Mouse (Mus musculus): ENCODE measurements around the gene Pygm. TPM values are rescaled to one million over a fixed set of nuclear protein-coding genes. Genes with fewer than 3 reads are reported as not detected.
A peak's percentile ranks its signal among the peaks of the same experiment; 100 is the strongest.

Pygm gene
- total RNA-seq, 2 experiments from 2014 or later, result 5,552 to 6,904 TPM

GRCm38 (mm10) chr19:6408749-6409148 is 24.6 kb downstream of the Pygm start:
- DNase-seq, result no peak

GRCm38 (mm10) chr19:6409176-6409575 is 25.0 kb downstream of the Pygm start:
- DNase-seq, result no peak

- DNase-seq, result no peak
Observed at GRCm38 (mm10) chr19:6409936-6410335, 25.7 kb downstream of the Pygm start.

DNA sequence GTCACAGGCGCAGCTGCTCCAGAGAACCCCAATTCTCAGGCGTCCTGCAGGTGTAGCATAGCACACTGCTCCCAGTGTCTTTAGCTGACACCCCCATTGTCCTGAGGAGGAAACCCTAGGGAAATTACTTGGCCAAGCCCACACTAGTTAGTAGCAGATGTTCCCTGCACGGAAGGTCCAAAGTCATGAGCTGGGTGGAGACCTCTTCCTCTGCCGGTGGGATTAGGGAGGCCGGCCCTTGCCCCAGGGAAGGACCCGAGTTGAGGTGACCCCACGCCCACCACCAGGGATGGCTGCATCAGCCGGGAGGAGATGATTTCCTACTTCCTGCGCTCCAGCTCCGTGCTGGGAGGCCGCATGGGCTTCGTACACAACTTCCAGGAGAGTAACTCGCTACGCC is 28.6 kb downstream of the Pygm start:
- DNase-seq, result no peak

- DNase-seq, result no peak
Observed at GRCm38 (mm10) chr19:6415454-6415853, 31.3 kb downstream of the Pygm start.

DNA sequence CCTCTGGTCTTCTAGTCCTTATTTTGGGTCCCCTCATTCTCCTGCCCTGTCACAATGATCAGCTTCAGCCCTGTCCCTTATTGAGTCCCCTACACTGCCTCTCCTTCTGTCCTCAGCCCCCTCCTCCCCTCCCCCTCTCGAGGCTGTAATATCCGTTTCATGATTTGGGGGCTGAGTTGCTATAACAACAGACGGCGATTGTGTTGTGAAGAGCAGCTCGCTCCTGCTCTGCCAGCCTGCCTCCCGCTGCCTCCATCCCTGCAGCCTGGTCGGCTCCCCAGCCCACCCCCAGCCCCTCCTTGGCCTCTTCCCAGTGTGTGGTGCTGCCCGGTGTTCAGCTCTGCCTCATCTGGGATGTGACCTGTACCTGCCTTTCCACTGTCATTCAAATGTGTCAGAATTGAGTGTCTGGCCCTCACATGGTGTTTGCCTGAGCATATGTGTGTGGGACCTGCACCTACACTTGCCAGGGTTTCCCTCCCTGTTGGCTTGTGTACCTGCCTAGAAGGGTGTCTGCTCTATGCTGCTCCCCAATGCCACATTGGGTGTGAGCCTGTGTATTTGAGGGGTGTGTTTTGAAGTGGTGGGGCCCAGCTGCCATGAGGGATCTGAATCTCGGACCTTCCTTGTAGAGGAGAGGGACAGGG is 32.0 kb downstream of the Pygm start:
- no peak for DNase-seq

- no peak for DNase-seq
Observed at GRCm38 (mm10) chr19:6416894-6417761, 32.9 kb downstream of the Pygm start.

GRCm38 (mm10) chr19:6418233-6418879 is 34.2 kb downstream of the Pygm start, which contains the start of gene Nrxn2:
Nrxn2 (plus strand) TSS chr19:6418731.
- peak; percentile 84 for DNase-seq

DNA sequence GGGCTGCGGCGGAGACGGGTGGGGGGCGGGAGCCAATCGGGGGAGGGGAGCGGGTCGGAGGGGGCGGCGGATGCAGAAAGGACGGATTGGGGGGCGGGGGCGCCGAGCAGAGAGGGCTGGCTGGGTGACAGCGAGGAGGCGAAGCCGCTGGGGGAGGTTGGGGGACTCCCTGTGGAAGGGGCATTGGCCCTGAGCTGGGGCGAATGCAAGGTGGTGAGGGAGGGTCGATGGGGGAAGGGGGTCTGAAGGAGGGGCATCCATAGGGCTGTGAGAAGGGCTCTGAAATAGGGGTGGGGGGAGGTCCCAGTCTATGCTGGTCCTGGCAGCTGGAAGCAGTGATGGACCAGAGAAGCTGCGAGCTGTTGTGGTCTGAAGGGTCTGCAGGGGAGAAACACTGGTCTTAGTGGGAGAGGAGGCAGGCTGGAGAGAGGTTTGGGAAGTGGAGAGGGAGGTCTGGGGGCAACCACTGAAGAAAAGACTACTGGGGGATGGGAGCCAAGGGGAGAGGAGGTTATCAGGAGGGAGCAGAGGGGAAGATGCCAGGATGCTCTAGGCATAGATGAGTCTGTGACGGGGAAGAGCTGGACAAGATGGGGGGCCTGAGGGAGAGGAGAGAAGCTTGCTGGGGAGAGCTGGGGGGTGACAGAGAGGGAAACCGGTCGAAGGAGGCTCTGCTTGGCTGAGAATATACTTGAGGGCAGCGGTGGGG is 34.9 kb downstream of the Pygm start:
- DNase-seq, result no peak

DNA sequence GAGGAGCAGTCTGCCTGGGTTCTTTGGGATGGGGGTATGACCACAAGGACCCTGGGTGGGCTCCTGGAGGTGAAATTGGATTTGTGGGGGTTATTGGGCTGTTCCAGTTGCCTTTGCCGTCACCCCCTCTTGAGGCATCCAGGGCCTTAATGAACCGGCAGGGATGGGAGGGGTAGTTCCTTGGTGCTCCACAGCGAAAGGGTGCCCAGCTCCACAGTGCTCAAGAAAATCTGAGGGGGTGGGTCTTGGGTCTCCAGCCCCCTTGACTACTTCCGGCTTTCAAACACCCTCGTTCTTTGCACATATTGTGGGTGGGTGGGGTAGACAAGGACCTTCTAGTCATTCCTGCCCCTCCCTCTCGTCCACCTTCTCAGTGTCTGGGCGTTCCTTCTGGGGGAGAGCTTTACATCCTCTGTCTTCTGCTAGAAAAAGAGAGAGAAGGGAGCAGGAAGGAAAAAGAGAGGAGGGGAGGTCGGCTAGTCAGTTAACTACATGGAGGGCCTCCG is 35.7 kb downstream of the Pygm start:
- no peak for DNase-seq

GRCm38 (mm10) chr19:6420481-6421210 is 36.4 kb downstream of the Pygm start:
- DNase-seq, result no peak

DNA sequence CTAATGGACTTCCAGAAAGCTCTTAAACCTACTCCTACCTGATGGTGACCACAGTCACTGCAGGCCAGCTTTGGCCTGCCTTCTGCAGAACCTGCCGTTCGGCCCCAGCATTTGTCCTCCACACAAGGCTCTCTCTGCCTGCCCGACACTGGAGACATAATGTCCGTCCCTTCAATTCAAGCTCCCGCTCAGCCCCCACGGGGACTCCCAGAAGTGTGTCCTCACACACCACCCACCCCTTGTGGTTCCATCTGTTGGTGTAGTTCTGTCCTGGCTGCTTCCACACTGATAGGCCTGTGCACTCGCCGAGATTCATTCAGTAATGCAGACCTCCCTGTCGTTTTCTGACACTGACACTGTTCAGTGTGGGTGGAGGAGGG is 37.0 kb downstream of the Pygm start:
- DNase-seq, result no peak

- no peak for DNase-seq
Observed at GRCm38 (mm10) chr19:6422014-6422413, 37.8 kb downstream of the Pygm start.

DNA sequence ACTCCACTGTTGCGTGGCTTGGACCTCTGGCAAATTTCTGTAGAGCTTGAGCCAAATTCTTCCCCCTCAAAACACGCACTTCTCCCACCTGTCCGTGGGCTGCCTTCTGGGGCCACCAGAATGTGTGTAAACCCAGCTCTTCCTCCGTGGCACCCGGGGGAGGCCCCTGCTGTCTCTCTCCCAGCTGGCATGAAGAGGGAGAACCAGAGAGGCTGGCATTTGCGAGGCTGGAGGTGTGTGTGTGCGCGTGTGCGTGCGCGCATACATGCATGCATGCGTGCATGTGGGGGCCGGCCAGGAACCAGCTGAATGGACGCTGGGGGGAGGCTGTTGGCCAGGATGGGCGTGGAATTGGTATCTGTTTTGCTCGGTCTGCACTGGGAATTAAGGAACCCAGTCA is 39.0 kb downstream of the Pygm start:
- DNase-seq, result no peak

- no peak for DNase-seq
Observed at GRCm38 (mm10) chr19:6424137-6424881, 40.1 kb downstream of the Pygm start.

DNA sequence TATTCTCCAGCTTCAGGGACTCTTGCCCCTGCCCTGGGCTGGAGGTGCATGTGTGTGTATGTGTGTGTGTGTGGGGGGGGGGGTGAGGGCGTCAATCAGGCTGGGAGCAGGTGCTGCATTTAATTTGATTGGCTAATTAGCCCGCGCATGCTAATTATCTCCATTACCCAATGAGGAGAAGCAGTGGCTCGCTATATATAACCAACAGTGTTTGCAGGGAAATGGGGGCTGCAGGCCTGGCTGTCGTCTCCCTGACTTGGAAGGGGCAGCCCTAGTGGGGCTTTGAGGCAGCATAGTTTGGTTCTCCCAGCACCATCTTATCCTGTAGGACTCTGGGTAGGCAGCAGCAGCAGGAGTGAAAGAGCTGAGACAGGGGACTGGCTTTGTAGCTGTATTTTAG is 41.4 kb downstream of the Pygm start:
- no peak for DNase-seq

DNA sequence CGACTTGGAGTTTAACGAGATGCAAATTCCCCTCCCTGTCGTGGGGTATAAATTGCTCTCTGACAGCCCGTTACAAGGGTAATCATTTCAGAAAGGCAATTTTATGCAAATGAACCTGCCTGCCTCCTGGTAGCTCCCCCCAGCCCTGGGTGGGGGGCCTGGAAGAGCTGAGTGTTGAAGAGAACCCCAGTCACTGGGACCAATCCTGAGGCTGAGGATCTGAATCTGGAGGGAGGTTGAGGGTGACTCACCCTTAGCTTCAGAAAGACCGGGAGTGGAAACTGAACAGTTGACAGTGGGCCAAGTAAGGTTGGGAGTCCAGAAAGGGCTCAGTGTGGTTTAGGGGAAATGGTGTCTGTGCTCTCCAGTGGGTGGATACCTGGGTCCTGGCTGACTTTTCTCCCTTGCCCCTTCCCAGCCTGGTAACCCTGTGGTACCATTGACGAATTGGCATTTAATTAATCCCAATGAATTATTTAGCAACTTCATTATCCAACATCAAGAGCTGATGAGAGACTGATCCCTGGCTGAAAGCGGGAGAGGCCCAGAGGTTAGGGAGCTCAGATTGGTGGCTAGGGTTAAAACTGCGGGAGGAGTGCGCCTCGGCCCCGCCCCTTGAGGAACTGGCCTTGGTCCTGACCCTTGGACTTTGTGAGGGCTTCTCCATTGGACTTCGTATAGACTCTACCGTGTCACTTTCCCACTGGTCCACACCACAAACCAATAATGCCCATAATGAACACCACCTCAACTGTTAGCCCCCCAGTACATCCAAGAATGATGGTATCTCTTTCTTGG is 42.7 kb downstream of the Pygm start:
- DNase-seq, result no peak

- no peak for DNase-seq
Observed at GRCm38 (mm10) chr19:6427653-6428434, 43.6 kb downstream of the Pygm start.
